Mouse (Mus musculus) CD4-positive helper T cell, adult 2 months (primary cell): ENCODE measurements around the gene AI467606.
"Not testable (repeated sequence)": the region's sequence is repeated elsewhere in the genome, so short reads cannot be mapped to it uniquely, and the experiment has no call there.

Source experiments
- DNase-seq: peaks from one replicate; pipeline ENCODE4 v3.0.0-alpha.2; 2012; ENCODE audit warnings: low read depth, missing footprints, low spot score

The AI467606 gene

GRCm38 (mm10) chr7:127091114-127091896, at the start of gene AI467606:
TSS of gene AI467606 (plus strand) at chr7:127091359.
- DNase-seq = peak; percentile 98

- DNase-seq = peak; percentile 87
Measured at GRCm38 (mm10) chr7:127041851-127042672, 49.1 kb upstream of the AI467606 start, which contains the start of gene Kif22. TSS of gene Kif22 (minus strand) at chr7:127042471.

GRCm38 (mm10) chr7:127055026-127055585, 36.1 kb upstream of the AI467606 start:
- DNase-seq = peak; percentile 31

- DNase-seq = no peak
Measured at GRCm38 (mm10) chr7:127065538-127065937, 25.6 kb upstream of the AI467606 start.

- no peak for DNase-seq
Measured at GRCm38 (mm10) chr7:127066317-127066716, 24.8 kb upstream of the AI467606 start.

- DNase-seq = no peak
Measured at GRCm38 (mm10) chr7:127070871-127071413, 20.2 kb upstream of the AI467606 start.

GRCm38 (mm10) chr7:127073221-127073620, 17.9 kb upstream of the AI467606 start:
- DNase-seq = no peak

GRCm38 (mm10) chr7:127076188-127076587, 15.0 kb upstream of the AI467606 start:
- no peak for DNase-seq

GRCm38 (mm10) chr7:127077692-127078091, 13.5 kb upstream of the AI467606 start:
- DNase-seq = peak; percentile 55

GRCm38 (mm10) chr7:127080045-127080444, 11.1 kb upstream of the AI467606 start:
- no peak for DNase-seq

- peak; percentile 53 for DNase-seq
Measured at GRCm38 (mm10) chr7:127082271-127082670, 8.9 kb upstream of the AI467606 start.

- DNase-seq = peak; percentile 41
Measured at GRCm38 (mm10) chr7:127082995-127083394, 8.2 kb upstream of the AI467606 start.

- peak; percentile 72 for DNase-seq
Measured at GRCm38 (mm10) chr7:127083689-127084088, 7.5 kb upstream of the AI467606 start.

- no peak for DNase-seq
Measured at GRCm38 (mm10) chr7:127084794-127085193, 6.4 kb upstream of the AI467606 start.

GRCm38 (mm10) chr7:127085751-127086150, 5.4 kb upstream of the AI467606 start:
- not testable (repeated sequence) for DNase-seq

GRCm38 (mm10) chr7:127087278-127088010, 3.7 kb upstream of the AI467606 start, which contains the start of gene Zg16:
TSS of gene Zg16 (minus strand) at chr7:127087328.
- not testable (repeated sequence) for DNase-seq

- DNase-seq = no peak
Measured at GRCm38 (mm10) chr7:127088083-127088482, 3.1 kb upstream of the AI467606 start.

GRCm38 (mm10) chr7:127088901-127089845, 2.0 kb upstream of the AI467606 start:
- peak; percentile 71 for DNase-seq

GRCm38 (mm10) chr7:127090154-127091113, 725 bp upstream of the AI467606 start:
- peak; percentile 73 for DNase-seq
